Mouse (Mus musculus): Measurements from ENCODE around the gene Pkn1. TPM values are rescaled to one million over a fixed set of nuclear protein-coding genes. Genes with fewer than 3 reads are reported as not detected.

The Pkn1 gene
- polyA plus RNA-seq, 1 experiment from 2014 or later: 22.7 TPM

DNA sequence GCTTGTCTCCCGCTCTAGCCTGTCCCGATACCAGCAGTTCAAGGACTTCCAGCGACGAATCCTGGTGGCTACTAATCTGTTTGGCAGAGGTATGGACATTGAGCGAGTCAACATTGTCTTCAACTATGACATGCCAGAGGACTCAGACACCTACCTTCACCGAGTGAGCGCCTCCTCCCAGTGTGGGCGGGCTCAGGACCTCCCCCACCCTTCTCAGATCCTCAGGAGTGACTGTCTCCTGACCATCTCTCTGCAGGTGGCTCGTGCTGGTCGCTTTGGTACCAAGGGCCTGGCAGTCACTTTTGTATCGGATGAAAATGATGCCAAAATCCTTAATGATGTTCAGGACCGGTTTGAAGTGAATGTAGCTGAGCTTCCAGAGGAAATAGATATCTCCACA, 23.7 kb upstream of the Pkn1 start:
- Histone ChIP-seq H3K27me3 (ENCODE audit: control insufficient read depth, insufficient read depth, low read length) (no peaks in the 10 kb centered on the region), H3K36me3 (ENCODE audit: control insufficient read depth, insufficient read depth, low read length) (peaks cover 80% of the 10 kb centered on the region), H3K9me3 (ENCODE audit: control insufficient read depth, low read length) (no peaks in the 10 kb centered on the region), H3K9ac (ENCODE audit: low read length) (no peak overlapping the region), H3K4me2 (ENCODE audit: low read length) (no peak overlapping the region), H3K4me3 (ENCODE audit: control insufficient read depth in 1 of 2, insufficient read depth in 1 of 2, low read depth in 1 of 2, low read length in 2 of 2) (no peak overlapping the region), H3K4me1 (ENCODE audit: control insufficient read depth in 2 of 2, insufficient read depth in 2 of 2, low read length in 2 of 2) (peaks cover 0 to 3% of the 10 kb centered on the region in 2 experiments; a peak in 1 of 4 replicates), H3K27ac (replicated peaks in 1 of 2; ENCODE audit: control insufficient read depth in 1 of 2, insufficient read depth in 1 of 2, low read depth in 2 of 2, low read length in 2 of 2) (no peak overlapping the region)
- no peak for ATAC-seq (ENCODE audit: insufficient number of reproducible peaks, insufficient read depth, low FRiP score, low read depth)
- 85% methylated on average over 12 of the region's 12 CpGs for WGBS

DNA sequence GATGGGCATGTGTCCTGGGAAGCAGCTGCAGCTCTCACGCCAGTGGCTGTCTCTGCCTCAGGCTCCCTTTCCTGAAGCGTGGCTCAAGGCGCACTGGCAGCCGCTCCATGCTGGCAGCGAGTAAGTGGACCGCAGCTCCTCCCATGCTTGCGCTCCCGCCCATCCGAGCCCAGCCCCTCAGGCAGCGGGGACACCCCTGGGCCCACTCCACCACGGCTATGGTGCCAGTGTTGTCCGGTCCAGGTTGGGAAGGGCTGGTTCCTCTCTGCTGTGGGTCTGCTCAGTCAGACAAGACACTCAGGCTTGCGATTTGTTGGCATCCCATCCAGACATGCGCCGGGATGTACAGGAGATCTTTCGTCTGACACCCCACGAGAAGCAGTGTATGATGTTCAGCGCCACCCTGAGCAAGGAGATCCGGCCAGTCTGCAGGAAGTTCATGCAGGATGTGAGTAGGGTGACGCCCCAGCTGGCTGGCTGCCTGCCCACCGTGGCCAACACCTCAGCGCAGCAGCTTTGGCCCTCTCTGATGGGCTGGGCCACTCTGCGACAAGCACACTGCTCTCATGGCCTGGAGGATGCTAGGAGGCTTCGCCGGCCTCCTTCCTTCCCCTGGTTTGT, 22.5 kb upstream of the Pkn1 start:
- H3K4me1 ChIP-seq (ENCODE audit: control insufficient read depth in 2 of 2, insufficient read depth in 2 of 2, low read length in 2 of 2): peaks cover 6 to 13% of the 10 kb centered on the region in 2 experiments
- no peak overlapping the region for H3K9ac ChIP-seq (ENCODE audit: low read length)
- no peak overlapping the region for H3K4me3 ChIP-seq (ENCODE audit: control insufficient read depth in 1 of 2, insufficient read depth in 1 of 2, low read depth in 1 of 2, low read length in 2 of 2)
- H3K27ac ChIP-seq (replicated peaks in 1 of 2; ENCODE audit: control insufficient read depth in 1 of 2, insufficient read depth in 1 of 2, low read depth in 2 of 2, low read length in 2 of 2): peak overlapping the region; percentile 19 to 20; a peak in 2 of 4 replicates
- H3K9me3 ChIP-seq (ENCODE audit: control insufficient read depth, low read length): no peaks in the 10 kb centered on the region
- no peak overlapping the region for H3K4me2 ChIP-seq (ENCODE audit: low read length)
- H3K27me3 ChIP-seq (ENCODE audit: control insufficient read depth, insufficient read depth, low read length): no peaks in the 10 kb centered on the region
- ATAC-seq (ENCODE audit: insufficient number of reproducible peaks, insufficient read depth, low FRiP score, low read depth): peak; percentile 22; the same call in 1 of the 2 replicates
- H3K36me3 ChIP-seq (ENCODE audit: control insufficient read depth, insufficient read depth, low read length): peaks cover 71% of the 10 kb centered on the region
- WGBS: 78% methylated on average over 25 of the region's 25 CpGs

DNA sequence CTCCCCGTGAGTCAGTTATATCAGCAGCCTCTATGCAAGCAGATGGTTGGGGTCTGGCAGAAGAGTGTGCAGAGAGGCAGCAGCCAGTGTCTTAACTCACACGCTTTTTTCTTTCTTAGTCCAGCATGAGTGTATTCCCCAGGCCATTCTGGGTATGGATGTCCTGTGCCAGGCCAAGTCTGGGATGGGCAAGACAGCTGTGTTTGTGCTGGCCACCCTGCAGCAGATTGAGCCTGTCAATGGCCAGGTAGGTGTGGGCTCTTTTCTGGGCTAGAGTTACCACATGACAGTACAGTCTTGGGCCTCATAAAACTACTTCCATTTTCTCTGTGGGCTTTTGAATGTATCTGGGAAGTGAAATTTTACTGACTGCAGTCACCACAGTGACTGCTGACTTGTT, 20.7 kb upstream of the Pkn1 start:
- Histone ChIP-seq H3K9me3 (ENCODE audit: control insufficient read depth, low read length) (no peaks in the 10 kb centered on the region), H3K4me1 (ENCODE audit: control insufficient read depth in 2 of 2, insufficient read depth in 2 of 2, low read length in 2 of 2) (peaks cover 8 to 20% of the 10 kb centered on the region in 2 experiments), H3K27me3 (ENCODE audit: control insufficient read depth, insufficient read depth, low read length) (no peaks in the 10 kb centered on the region), H3K27ac (replicated peaks in 1 of 2; ENCODE audit: control insufficient read depth in 1 of 2, insufficient read depth in 1 of 2, low read depth in 2 of 2, low read length in 2 of 2) (no peak overlapping the region), H3K9ac (ENCODE audit: low read length) (no peak overlapping the region), H3K36me3 (ENCODE audit: control insufficient read depth, insufficient read depth, low read length) (peaks cover 57% of the 10 kb centered on the region), H3K4me2 (ENCODE audit: low read length) (no peak overlapping the region), H3K4me3 (ENCODE audit: control insufficient read depth in 1 of 2, insufficient read depth in 1 of 2, low read depth in 1 of 2, low read length in 2 of 2) (no peak overlapping the region)
- no peak for ATAC-seq (ENCODE audit: insufficient number of reproducible peaks, insufficient read depth, low FRiP score, low read depth)
- 83% methylated on average over 2 of the region's 2 CpGs for WGBS

- Histone ChIP-seq H3K4me2 (ENCODE audit: low read length) (no peak overlapping the region), H3K4me3 (ENCODE audit: control insufficient read depth in 1 of 2, insufficient read depth in 1 of 2, low read depth in 1 of 2, low read length in 2 of 2) (no peak overlapping the region), H3K36me3 (ENCODE audit: control insufficient read depth, insufficient read depth, low read length) (peaks cover 51% of the 10 kb centered on the region), H3K9ac (ENCODE audit: low read length) (no peak overlapping the region), H3K4me1 (ENCODE audit: control insufficient read depth in 2 of 2, insufficient read depth in 2 of 2, low read length in 2 of 2) (peaks cover 8 to 20% of the 10 kb centered on the region in 2 experiments), H3K27ac (replicated peaks in 1 of 2; ENCODE audit: control insufficient read depth in 1 of 2, insufficient read depth in 1 of 2, low read depth in 2 of 2, low read length in 2 of 2) (no peak overlapping the region), H3K27me3 (ENCODE audit: control insufficient read depth, insufficient read depth, low read length) (no peaks in the 10 kb centered on the region), H3K9me3 (ENCODE audit: control insufficient read depth, low read length) (no peaks in the 10 kb centered on the region)
- ATAC-seq (ENCODE audit: insufficient number of reproducible peaks, insufficient read depth, low FRiP score, low read depth): no peak
- WGBS: 79% methylated on average over 2 of the region's 2 CpGs
These were observed 20.1 kb upstream of the Pkn1 start for GRCm38 (mm10) chr8:83719048-83719447.

DNA sequence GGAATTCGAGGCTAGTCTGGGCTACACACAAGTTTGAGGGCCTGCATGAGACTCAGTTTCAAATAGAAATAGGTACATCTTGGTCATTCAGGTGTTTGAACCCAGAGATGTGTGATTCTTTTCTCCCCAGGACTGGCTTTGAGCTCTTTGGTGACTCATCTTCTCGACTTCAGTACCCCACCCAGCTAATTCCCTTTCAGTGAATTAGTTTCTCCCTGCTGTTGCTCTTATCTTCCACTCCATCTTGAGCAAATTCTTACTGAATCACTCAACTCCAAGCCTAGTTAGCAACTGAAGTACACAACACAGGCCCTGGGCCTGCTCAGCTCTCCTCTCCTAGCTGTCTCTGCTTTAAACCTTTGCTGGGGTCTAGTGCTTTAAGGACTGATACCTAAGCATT, 17.6 kb upstream of the Pkn1 start:
- peak overlapping the region; percentile 89 for H3K9ac ChIP-seq (ENCODE audit: low read length)
- no peak overlapping the region for H3K27ac ChIP-seq (replicated peaks in 1 of 2; ENCODE audit: control insufficient read depth in 1 of 2, insufficient read depth in 1 of 2, low read depth in 2 of 2, low read length in 2 of 2)
- H3K36me3 ChIP-seq (ENCODE audit: control insufficient read depth, insufficient read depth, low read length): peaks cover 26% of the 10 kb centered on the region
- ATAC-seq (ENCODE audit: insufficient number of reproducible peaks, insufficient read depth, low FRiP score, low read depth): no peak
- H3K9me3 ChIP-seq (ENCODE audit: control insufficient read depth, low read length): no peaks in the 10 kb centered on the region
- peak overlapping the region; percentile 94 for H3K4me2 ChIP-seq (ENCODE audit: low read length)
- no peaks in the 10 kb centered on the region for H3K27me3 ChIP-seq (ENCODE audit: control insufficient read depth, insufficient read depth, low read length)
- H3K4me1 ChIP-seq (ENCODE audit: control insufficient read depth in 2 of 2, insufficient read depth in 2 of 2, low read length in 2 of 2): peaks cover 8 to 20% of the 10 kb centered on the region in 2 experiments
- WGBS: 65% methylated on average over 2 of the region's 2 CpGs
- H3K4me3 ChIP-seq (ENCODE audit: control insufficient read depth in 1 of 2, insufficient read depth in 1 of 2, low read depth in 1 of 2, low read length in 2 of 2): peak overlapping the region in 1 of 2 experiments; percentile 87; a peak in 2 of 4 replicates

DNA sequence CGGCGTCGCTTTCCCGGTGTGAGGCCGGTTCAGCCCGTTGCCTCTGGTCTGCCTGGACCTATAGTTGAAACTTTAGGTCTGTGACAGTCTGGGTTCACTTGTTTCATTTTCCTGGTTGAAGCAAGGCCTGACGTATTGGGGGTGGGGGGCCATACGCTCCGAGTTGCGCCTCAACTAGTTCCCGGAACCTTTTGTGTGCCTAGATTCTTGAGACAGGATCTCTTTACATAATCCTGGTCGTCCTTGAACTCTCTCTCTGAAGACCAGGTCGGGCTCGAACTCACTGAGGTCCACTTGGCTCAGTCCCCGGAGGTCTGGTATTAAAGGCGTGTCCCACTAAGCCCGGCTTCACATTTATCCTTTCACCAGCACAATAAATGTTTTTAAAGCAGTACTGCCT, 16.8 kb upstream of the Pkn1 start:
- Histone ChIP-seq H3K4me1 (ENCODE audit: control insufficient read depth in 2 of 2, insufficient read depth in 2 of 2, low read length in 2 of 2) (peaks cover 8 to 17% of the 10 kb centered on the region in 2 experiments), H3K9me3 (ENCODE audit: control insufficient read depth, low read length) (no peaks in the 10 kb centered on the region), H3K36me3 (ENCODE audit: control insufficient read depth, insufficient read depth, low read length) (peaks cover 18% of the 10 kb centered on the region), H3K9ac (ENCODE audit: low read length) (peak overlapping the region; percentile 89), H3K27ac (replicated peaks in 1 of 2; ENCODE audit: control insufficient read depth in 1 of 2, insufficient read depth in 1 of 2, low read depth in 2 of 2, low read length in 2 of 2) (peak overlapping the region; percentile 90 to 92), H3K4me3 (ENCODE audit: control insufficient read depth in 1 of 2, insufficient read depth in 1 of 2, low read depth in 1 of 2, low read length in 2 of 2) (peak overlapping the region; percentile 87 to 96), H3K27me3 (ENCODE audit: control insufficient read depth, insufficient read depth, low read length) (no peaks in the 10 kb centered on the region), H3K4me2 (ENCODE audit: low read length) (peak overlapping the region; percentile 94)
- under 1% methylated on average over 17 of the region's 17 CpGs for WGBS
- ATAC-seq (ENCODE audit: insufficient number of reproducible peaks, insufficient read depth, low FRiP score, low read depth): no peak

DNA sequence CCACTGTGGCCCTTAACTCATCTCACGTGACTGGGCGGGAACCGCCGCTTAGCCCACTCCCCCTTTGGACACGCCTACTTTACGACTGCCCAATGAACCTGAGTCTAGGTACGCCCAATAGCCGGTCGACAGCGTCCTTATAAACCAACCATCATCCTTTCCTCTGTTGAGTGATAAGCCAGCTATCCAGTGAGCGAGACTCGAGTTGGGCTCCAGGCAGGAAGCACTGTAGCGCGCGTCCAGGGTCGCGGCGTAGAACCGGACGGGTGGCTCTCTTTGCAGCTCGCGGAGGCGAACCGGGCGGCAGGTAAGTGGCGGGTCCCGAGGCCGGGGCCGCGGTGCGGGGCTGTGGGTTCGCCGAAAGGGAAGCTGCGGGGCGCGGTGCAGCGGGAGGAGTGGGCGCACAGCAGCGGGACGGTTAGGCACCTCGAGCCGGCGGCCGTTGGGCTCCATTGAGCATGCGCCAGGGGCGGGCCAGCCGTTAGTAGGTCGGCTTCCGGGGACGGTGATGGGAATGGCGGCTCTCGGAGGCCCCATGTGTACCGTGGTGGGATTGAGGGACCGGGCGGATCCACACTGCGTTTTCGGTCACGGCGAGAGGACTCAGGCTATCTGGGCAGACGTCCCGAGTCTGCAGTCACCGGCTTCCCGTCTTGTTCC, 16.2 kb upstream of the Pkn1 start, which contains the start of gene Ddx39:
Gene Ddx39, plus strand, starts transcription at position 147 of the 660 bp plus-strand sequence.
- no peaks in the 10 kb centered on the region for H3K9me3 ChIP-seq (ENCODE audit: control insufficient read depth, low read length)
- WGBS: 0% methylated on average over 63 of the region's 63 CpGs
- peak within 1 kb of the TSS; percentile 89 for H3K9ac ChIP-seq (ENCODE audit: low read length)
- peaks cover 12% of the 10 kb centered on the region for H3K36me3 ChIP-seq (ENCODE audit: control insufficient read depth, insufficient read depth, low read length)
- peaks cover 8 to 17% of the 10 kb centered on the region in 2 experiments for H3K4me1 ChIP-seq (ENCODE audit: control insufficient read depth in 2 of 2, insufficient read depth in 2 of 2, low read length in 2 of 2)
- H3K4me2 ChIP-seq (ENCODE audit: low read length): peak within 1 kb of the TSS; percentile 94
- H3K27ac ChIP-seq (replicated peaks in 1 of 2; ENCODE audit: control insufficient read depth in 1 of 2, insufficient read depth in 1 of 2, low read depth in 2 of 2, low read length in 2 of 2): peak within 1 kb of the TSS; percentile 90 to 92
- H3K4me3 ChIP-seq (ENCODE audit: control insufficient read depth in 1 of 2, insufficient read depth in 1 of 2, low read depth in 1 of 2, low read length in 2 of 2): peak within 1 kb of the TSS; percentile 87 to 96
- H3K27me3 ChIP-seq (ENCODE audit: control insufficient read depth, insufficient read depth, low read length): no peaks in the 10 kb centered on the region
- ATAC-seq (ENCODE audit: insufficient number of reproducible peaks, insufficient read depth, low FRiP score, low read depth): peak; percentile 99
